Mouse (Mus musculus) forebrain, embryonic 13.5 days (tissue): ENCODE results near the gene L3mbtl1. TPM values are rescaled to one million over a fixed set of nuclear protein-coding genes. Genes with fewer than 3 reads are reported as not detected.

Experiments
- ATAC-seq: fragments of 200-750 bp; cut with Nextera tagmentation; 2 replicates; pipeline ENCODE4 v1.8.0; 2017
- H3K27ac ChIP-seq: fragments of 300-500 bp; sonication (generic); 2 replicates; pipeline ENCODE4 v1.5.1; 2015; ENCODE audit warnings: inconsistent platforms, mild to moderate bottlenecking, moderate library complexity
- H3K27me3 ChIP-seq: fragments of 300-500 bp; sonication (generic); 2 replicates; pipeline ENCODE4 v1.6.1; 2015; ENCODE audit warnings: mild to moderate bottlenecking, inconsistent platforms
- H3K36me3 ChIP-seq: fragments of 300-500 bp; sonication (generic); 2 replicates; pipeline ENCODE4 v1.6.1; 2015; ENCODE audit warnings: mild to moderate bottlenecking, inconsistent platforms; ENCODE audit not compliant: poor library complexity, severe bottlenecking
- H3K4me1 ChIP-seq: fragments of 300-500 bp; sonication (generic); 2 replicates; pipeline ENCODE4 v1.6.1; 2015; ENCODE audit warnings: inconsistent platforms
- H3K4me2 ChIP-seq: fragments of 300-500 bp; sonication (generic); 2 replicates; pipeline ENCODE4 v1.6.1; 2015; ENCODE audit warnings: inconsistent platforms, mild to moderate bottlenecking, moderate library complexity
- H3K4me3 ChIP-seq: fragments of 300-500 bp; sonication (generic); 2 replicates; pipeline ENCODE4 v1.5.1; 2015; ENCODE audit warnings: mild to moderate bottlenecking, inconsistent platforms
- H3K9ac ChIP-seq: fragments of 300-500 bp; sonication (generic); 2 replicates; pipeline ENCODE4 v1.6.1; 2015; ENCODE audit warnings: mild to moderate bottlenecking, inconsistent platforms
- H3K9me3 ChIP-seq: fragments of 300-500 bp; sonication (generic); replicated peaks from 2 replicates; pipeline ENCODE4 v1.6.1; 2016; ENCODE audit warnings: inconsistent platforms
- WGBS: fragments of 180-500 bp; shearing (Covaris S2); methylation state at CpG from one replicate; pipeline ENCODE4 v1.1.7; 2015; 5-methylcytosine and 5-hydroxymethylcytosine counted together
- polyA plus RNA-seq: library from polyadenylated mRNA; unstranded; fragments of >200 nt; fragmentation: Nextera tagmentation; extraction: Ambion mirVana; gene quantifications from 2 replicates; pipeline ENCODE4 v1.2.1, GENCODE M21; 2015

L3mbtl1 gene
- polyA plus RNA-seq, 1 experiment from 2014 or later, result 0.25 TPM

GRCm38 (mm10) chr2:162976001-162976400 is 32.7 kb downstream of the L3mbtl1 start:
- WGBS, result 65% methylated on average over 4 of the region's 4 CpGs
- H3K4me3 ChIP-seq, result no peak overlapping the region
- H3K9me3 ChIP-seq, result no peaks in the 10 kb centered on the region
- peaks cover 31% of the 10 kb centered on the region for H3K4me1 ChIP-seq
- H3K27ac ChIP-seq, result no peak overlapping the region
- no peaks in the 10 kb centered on the region for H3K27me3 ChIP-seq
- ATAC-seq, result no peak
- H3K9ac ChIP-seq, result no peak overlapping the region
- H3K36me3 ChIP-seq, result no peaks in the 10 kb centered on the region
- H3K4me2 ChIP-seq, result no peak overlapping the region

DNA sequence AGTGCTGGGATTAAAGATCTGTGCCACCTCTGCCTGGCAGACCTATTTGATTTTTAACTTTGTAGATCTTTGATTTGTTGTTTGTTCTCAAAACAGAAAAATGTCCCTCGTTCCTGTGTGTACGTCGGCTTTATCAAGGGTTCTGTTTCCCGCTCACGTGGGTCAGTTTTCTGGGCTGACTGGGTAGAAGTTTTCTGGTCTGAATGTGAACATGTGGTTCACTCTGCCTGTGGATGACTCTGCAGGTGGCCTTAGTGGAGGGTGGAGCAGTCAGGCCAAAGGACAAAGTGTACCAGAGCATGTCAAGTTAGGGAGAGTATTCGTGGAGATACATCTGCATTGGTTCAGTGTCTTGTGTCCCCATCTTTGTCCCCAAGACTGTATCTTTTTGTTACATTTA is 41.1 kb downstream of the L3mbtl1 start:
- peaks cover 9% of the 10 kb centered on the region; the same call in 1 of the 2 replicates for H3K27me3 ChIP-seq
- WGBS, result 91% methylated on average over 6 of the region's 6 CpGs
- H3K4me1 ChIP-seq, result peaks cover 5% of the 10 kb centered on the region
- H3K36me3 ChIP-seq, result no peaks in the 10 kb centered on the region
- H3K4me2 ChIP-seq, result no peak overlapping the region
- H3K27ac ChIP-seq, result no peak overlapping the region
- H3K9ac ChIP-seq, result no peak overlapping the region
- no peaks in the 10 kb centered on the region for H3K9me3 ChIP-seq
- no peak for ATAC-seq
- H3K4me3 ChIP-seq, result no peak overlapping the region

- H3K9me3 ChIP-seq, result no peaks in the 10 kb centered on the region
- WGBS, result 49% methylated on average over 3 of the region's 3 CpGs
- H3K9ac ChIP-seq, result no peak overlapping the region
- H3K27ac ChIP-seq, result no peak overlapping the region
- peaks cover 9% of the 10 kb centered on the region; the same call in 1 of the 2 replicates for H3K27me3 ChIP-seq
- peaks cover 5% of the 10 kb centered on the region for H3K4me1 ChIP-seq
- no peak overlapping the region for H3K4me2 ChIP-seq
- H3K4me3 ChIP-seq, result no peak overlapping the region
- H3K36me3 ChIP-seq, result no peaks in the 10 kb centered on the region
- ATAC-seq, result 0 out of 2 replicates have a peak, but pooled peaks have one; percentile 53
These were observed 42.7 kb downstream of the L3mbtl1 start for GRCm38 (mm10) chr2:162985923-162986322.

DNA sequence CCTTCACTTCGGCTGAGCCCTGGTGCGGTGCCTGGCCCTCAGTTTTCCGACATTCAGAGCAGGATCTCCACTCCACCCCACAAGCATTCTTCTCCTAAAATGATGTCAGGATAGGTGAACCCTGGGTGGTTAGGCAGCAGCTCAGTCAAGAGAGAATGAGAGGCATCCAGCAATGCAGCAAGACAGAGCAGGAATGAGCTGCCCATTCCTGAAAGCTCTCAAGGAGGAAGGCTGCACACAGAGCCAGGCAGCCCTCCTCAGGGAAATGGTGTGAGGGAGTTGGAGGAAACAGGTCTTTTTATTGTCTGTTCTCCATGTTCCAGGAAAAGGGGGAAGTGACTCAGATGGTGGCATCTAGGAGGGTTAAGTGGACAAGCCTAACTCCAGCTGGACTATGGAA is 43.5 kb downstream of the L3mbtl1 start:
- no peaks in the 10 kb centered on the region for H3K36me3 ChIP-seq
- H3K4me3 ChIP-seq, result no peak overlapping the region
- peaks cover 5% of the 10 kb centered on the region for H3K4me1 ChIP-seq
- no peak overlapping the region for H3K27ac ChIP-seq
- no peaks in the 10 kb centered on the region for H3K9me3 ChIP-seq
- peaks cover 9% of the 10 kb centered on the region; the same call in 1 of the 2 replicates for H3K27me3 ChIP-seq
- H3K4me2 ChIP-seq, result no peak overlapping the region
- no peak for ATAC-seq
- 94% methylated on average over 3 of the region's 3 CpGs for WGBS
- H3K9ac ChIP-seq, result no peak overlapping the region

GRCm38 (mm10) chr2:162987218-162987617 is 43.9 kb downstream of the L3mbtl1 start, which contains the start of gene Sgk2:
Sgk2 (plus strand) TSS chr2:162987330.
- no peak within 1 kb of the TSS for H3K27ac ChIP-seq

GRCm38 (mm10) chr2:162988235-162988634 is 45.0 kb downstream of the L3mbtl1 start:
- Histone ChIP-seq H3K27ac (no peak overlapping the region), H3K4me2 (no peak overlapping the region), H3K36me3 (no peaks in the 10 kb centered on the region), H3K4me1 (peaks cover 5% of the 10 kb centered on the region), H3K4me3 (no peak overlapping the region), H3K9me3 (no peaks in the 10 kb centered on the region), H3K9ac (no peak overlapping the region), H3K27me3 (peaks cover 9% of the 10 kb centered on the region; the same call in 1 of the 2 replicates)
- no peak for ATAC-seq
- WGBS, result 90% methylated on average over 4 of the region's 4 CpGs

More at GRCm38 (mm10) chr2:162987218-162987617, 43.9 kb downstream of the L3mbtl1 start, which contains the start of gene Sgk2:
- no peak within 1 kb of the TSS for H3K4me3 ChIP-seq
- H3K36me3 ChIP-seq, result no peaks in the 10 kb centered on the region
- H3K9ac ChIP-seq, result no peak within 1 kb of the TSS
- H3K9me3 ChIP-seq, result no peaks in the 10 kb centered on the region
- H3K4me2 ChIP-seq, result no peak within 1 kb of the TSS
- 81% methylated on average over 8 of the region's 8 CpGs for WGBS
- H3K4me1 ChIP-seq, result peaks cover 5% of the 10 kb centered on the region
- peaks cover 9% of the 10 kb centered on the region; the same call in 1 of the 2 replicates for H3K27me3 ChIP-seq
- no peak for ATAC-seq

DNA sequence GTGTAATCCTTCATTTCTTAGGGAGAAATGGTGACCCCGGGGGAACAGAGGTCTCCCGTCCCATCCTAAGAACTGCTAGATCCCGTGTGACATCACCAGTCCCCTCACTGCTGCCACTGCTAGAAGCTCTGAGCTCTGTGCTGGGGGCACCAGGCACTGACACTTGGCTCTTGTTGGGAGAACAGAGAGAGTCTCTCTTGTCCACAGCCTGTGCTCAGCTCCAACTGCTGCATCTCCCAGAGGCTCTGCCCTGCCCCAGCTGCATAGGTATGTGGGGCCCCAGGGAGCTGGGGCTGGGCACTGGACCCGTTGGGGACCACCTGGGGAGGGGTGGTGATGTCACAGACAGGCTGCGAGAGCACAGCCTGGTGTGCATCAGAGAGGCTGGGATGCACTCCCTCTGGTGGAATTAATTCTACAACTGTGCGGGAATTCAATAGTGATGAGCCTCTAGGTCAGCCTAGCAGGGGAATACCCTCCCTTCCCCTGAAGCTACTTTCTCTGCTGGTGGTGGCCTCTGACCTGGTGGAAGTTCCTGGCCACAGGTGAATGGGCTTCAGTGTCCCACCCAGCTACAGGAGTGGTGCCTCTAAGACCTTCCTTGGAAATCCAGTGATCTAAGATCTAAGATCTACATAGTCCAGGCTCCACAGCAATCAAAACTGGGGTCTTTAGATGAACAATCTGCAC is 48.3 kb downstream of the L3mbtl1 start:
- Histone ChIP-seq H3K27me3 (peaks cover 6% of the 10 kb centered on the region; the same call in 1 of the 2 replicates), H3K4me1 (no peaks in the 10 kb centered on the region), H3K9me3 (no peaks in the 10 kb centered on the region), H3K9ac (no peak overlapping the region), H3K4me3 (no peak overlapping the region), H3K36me3 (no peaks in the 10 kb centered on the region), H3K4me2 (no peak overlapping the region), H3K27ac (no peak overlapping the region)
- no peak for ATAC-seq
- 43% methylated on average over 6 of the region's 6 CpGs for WGBS

GRCm38 (mm10) chr2:162992084-162992437 is 48.8 kb downstream of the L3mbtl1 start:
- no peak for ATAC-seq
- no peak overlapping the region for H3K27ac ChIP-seq
- no peak overlapping the region for H3K4me3 ChIP-seq
- no peaks in the 10 kb centered on the region for H3K4me1 ChIP-seq
- no peaks in the 10 kb centered on the region for H3K36me3 ChIP-seq
- H3K27me3 ChIP-seq, result peaks cover 4% of the 10 kb centered on the region; the same call in 1 of the 2 replicates
- H3K9me3 ChIP-seq, result no peaks in the 10 kb centered on the region
- H3K9ac ChIP-seq, result no peak overlapping the region
- H3K4me2 ChIP-seq, result no peak overlapping the region

GRCm38 (mm10) chr2:162993881-162994616 is 50.8 kb downstream of the L3mbtl1 start:
- ATAC-seq, result no peak
- Histone ChIP-seq H3K27ac (no peak overlapping the region), H3K4me1 (peaks cover 4% of the 10 kb centered on the region; the same call in 1 of the 2 replicates), H3K27me3 (0 out of 2 replicates have a peak, but pooled peaks cover 3% of the 10 kb centered on the region), H3K4me3 (no peak overlapping the region), H3K9me3 (no peaks in the 10 kb centered on the region), H3K36me3 (no peaks in the 10 kb centered on the region), H3K9ac (no peak overlapping the region), H3K4me2 (no peak overlapping the region)
- 87% methylated on average over 9 of the region's 9 CpGs for WGBS

DNA sequence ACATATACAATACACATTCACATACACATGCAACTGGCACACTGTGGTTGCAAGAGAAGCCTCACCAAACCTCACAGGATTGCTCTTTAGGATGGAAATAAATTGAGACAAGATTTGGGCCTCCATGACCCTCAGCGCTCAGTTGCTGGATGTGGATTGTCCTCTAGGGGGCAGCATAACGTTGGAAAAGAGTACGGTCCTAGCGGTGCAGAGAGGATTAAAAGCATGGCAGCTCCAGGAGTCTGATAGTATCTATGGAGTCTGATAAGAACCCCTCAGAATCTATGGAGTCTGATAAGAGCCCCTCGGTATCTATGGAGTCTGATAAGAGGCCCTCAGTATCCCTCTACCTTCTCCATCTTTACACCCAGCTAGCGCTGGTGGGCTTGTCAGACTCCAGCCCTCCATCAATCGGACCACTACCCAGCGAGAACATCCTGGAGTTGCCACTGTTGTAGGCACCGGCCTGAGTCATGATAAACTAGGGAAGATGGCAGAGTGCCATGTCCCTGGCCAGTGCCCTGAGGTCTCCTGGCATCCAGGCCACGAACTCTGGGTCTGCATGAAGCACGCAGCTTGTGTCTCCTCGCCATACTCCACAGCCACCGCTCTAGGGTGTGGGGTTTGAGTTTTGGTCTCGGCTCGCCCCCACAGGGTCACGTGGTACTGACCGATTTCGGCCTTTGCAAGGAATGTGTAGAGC is 55.4 kb downstream of the L3mbtl1 start:
- ATAC-seq, result peak; percentile 68; the same call in 1 of the 2 replicates
- WGBS, result 39% methylated on average over 18 of the region's 18 CpGs
- Histone ChIP-seq H3K9ac (no peak overlapping the region), H3K4me1 (peaks cover 4% of the 10 kb centered on the region; the same call in 1 of the 2 replicates), H3K36me3 (no peaks in the 10 kb centered on the region), H3K27me3 (0 out of 2 replicates have a peak, but pooled peaks cover 4% of the 10 kb centered on the region), H3K4me3 (0 out of 2 replicates have a peak overlapping the region, but pooled peaks have one; percentile 6), H3K9me3 (no peaks in the 10 kb centered on the region), H3K27ac (no peak overlapping the region), H3K4me2 (peak overlapping the region; percentile 47)

DNA sequence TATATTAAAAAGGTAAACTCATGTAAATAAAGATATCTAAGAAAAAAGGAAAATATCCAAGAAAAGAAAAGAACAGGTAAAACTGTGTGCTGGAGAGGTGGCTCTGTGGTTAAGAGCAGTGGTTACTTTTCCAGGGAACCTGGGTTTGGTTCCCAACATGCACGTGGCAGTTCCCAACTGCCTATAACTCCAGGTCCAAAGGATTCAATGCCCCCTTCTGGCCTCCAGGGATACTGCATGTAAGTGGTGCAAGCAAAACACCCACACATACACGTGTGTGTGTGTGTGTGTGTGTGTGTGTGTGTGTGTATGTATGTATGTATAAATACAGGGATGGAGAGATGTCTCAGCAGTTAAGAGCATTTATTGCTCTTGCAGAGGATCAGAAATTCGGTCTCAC is 56.5 kb downstream of the L3mbtl1 start:
- peaks cover 4% of the 10 kb centered on the region; the same call in 1 of the 2 replicates for H3K4me1 ChIP-seq
- no peak overlapping the region for H3K9ac ChIP-seq
- no peak overlapping the region for H3K4me2 ChIP-seq
- H3K27ac ChIP-seq, result no peak overlapping the region
- no peaks in the 10 kb centered on the region for H3K36me3 ChIP-seq
- 0 out of 2 replicates have a peak, but pooled peaks cover 4% of the 10 kb centered on the region for H3K27me3 ChIP-seq
- no peak overlapping the region for H3K4me3 ChIP-seq
- no peak for ATAC-seq
- whole genome bisulfite sequencing, result 35% methylated on average over 3 of the region's 3 CpGs
- no peaks in the 10 kb centered on the region for H3K9me3 ChIP-seq
